Mouse (Mus musculus): Measurements from ENCODE around the gene Dnm3.

The Dnm3 gene

GRCm38 (mm10) chr1:162039011-162039595, 438.7 kb downstream of the Dnm3 start:
- no peak for DNase-seq (ENCODE audit: extremely low spot score, low read depth, low spot score)

DNA sequence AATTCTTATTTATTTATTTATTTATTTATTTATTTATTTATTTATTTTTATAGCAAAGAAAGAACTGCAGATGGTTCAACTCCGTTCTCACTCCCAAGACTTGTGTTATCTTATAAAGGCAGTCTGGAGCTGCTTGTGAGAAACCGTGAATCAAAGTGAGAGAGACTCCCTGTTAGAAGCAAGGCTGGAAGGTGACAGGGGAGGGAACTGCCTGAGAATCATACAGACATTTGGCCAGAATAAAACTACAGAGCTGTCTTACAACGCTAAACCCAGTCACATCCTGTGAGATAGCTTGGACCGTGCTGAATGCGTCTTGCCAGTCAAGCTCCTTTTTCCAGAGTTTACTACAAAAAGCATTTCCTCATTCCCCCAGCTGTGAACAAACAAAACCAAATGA, 439.4 kb downstream of the Dnm3 start:
- no peak for DNase-seq (ENCODE audit: extremely low spot score, low read depth, low spot score)

GRCm38 (mm10) chr1:162037968-162038421, 439.8 kb downstream of the Dnm3 start:
- no peak for DNase-seq (ENCODE audit: extremely low spot score, low read depth, low spot score)

DNA sequence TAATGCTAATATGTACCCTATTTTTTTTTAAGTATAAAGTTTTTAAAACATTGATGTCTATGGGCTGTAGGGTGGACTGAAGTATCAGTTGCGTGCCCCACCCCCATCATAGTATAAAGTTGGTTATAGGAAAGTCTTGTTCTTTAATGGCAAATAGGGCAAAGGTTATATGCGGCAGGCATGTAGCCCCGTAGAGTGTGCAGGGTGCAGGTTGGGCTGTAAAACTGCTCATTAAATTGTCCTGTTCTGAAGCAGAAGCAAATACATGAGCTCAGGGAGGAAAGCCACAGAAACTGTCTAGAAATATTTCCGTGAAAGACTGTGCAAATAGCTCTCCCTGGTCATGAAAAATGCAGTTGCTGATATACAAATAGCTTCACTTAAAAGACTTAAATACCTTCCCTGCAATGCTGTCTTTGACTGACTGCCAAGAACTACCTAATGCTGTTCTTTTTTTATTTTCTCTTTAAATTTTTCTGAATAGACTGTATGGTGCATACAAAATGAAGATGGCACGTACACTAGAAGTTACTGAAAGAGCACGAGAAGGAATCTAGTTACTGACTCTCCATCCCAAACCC, 440.6 kb downstream of the Dnm3 start:
- no peak for DNase-seq (ENCODE audit: extremely low spot score, low read depth, low spot score)

GRCm38 (mm10) chr1:162036461-162036835, 441.4 kb downstream of the Dnm3 start:
- DNase-seq (ENCODE audit: extremely low spot score, low read depth, low spot score), result no peak

GRCm38 (mm10) chr1:162035800-162036460, 441.9 kb downstream of the Dnm3 start:
- DNase-seq (ENCODE audit: extremely low spot score, low read depth, low spot score), result no peak

- no peak for DNase-seq (ENCODE audit: extremely low spot score, low read depth, low spot score)
Measured at GRCm38 (mm10) chr1:162023681-162024270, 454.1 kb downstream of the Dnm3 start.

DNA sequence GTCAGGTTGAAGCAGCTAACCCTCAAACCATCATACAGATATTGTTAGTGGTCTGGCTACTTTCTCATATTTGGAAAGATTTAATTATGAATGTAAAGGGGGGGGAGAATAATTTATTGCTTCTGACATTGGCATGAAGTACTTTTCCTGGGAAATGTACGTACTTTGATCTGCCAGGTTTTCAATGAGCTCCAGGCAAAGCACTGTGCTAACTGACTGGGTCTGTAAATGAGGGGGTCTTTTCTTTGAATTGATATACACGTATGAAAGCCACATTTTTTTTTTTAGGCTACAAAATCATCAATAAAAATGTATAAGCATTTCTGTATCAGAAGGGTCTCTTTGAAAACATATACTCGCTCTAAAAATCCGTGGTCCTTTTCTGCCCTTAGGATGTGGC, 457.1 kb downstream of the Dnm3 start:
- DNase-seq (ENCODE audit: extremely low spot score, low read depth, low spot score), result no peak

DNA sequence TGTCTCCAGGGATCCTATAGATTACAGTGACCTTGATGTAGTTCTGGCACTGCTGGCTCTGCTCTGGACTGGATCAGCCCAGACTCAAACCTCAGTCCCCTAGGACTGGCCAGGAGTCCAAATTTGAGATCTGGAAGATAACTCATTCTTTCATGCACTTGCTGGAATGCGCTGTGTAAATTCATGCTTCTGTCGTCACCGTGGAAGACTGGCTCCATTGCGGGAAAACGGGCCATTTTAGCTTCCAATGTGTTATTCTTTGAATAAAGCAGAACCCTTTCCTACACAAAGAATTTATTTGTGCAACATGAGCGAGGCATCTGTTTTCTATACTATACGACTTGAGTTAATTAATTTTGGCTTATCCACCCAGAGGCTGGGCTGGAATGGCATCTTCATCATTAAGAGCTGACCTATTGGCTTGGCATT, 457.5 kb downstream of the Dnm3 start:
- no peak for DNase-seq (ENCODE audit: extremely low spot score, low read depth, low spot score)

- DNase-seq (ENCODE audit: extremely low spot score, low read depth, low spot score), result no peak
Measured at GRCm38 (mm10) chr1:162018601-162018977, 459.2 kb downstream of the Dnm3 start.

GRCm38 (mm10) chr1:162017975-162018600, 459.7 kb downstream of the Dnm3 start:
- DNase-seq (ENCODE audit: extremely low spot score, low read depth, low spot score), result no peak

GRCm38 (mm10) chr1:162016982-162017381, 460.9 kb downstream of the Dnm3 start:
- no peak for DNase-seq (ENCODE audit: extremely low spot score, low read depth, low spot score)

GRCm38 (mm10) chr1:162015247-162015862, 462.5 kb downstream of the Dnm3 start:
- DNase-seq (ENCODE audit: extremely low spot score, low read depth, low spot score), result no peak

DNA sequence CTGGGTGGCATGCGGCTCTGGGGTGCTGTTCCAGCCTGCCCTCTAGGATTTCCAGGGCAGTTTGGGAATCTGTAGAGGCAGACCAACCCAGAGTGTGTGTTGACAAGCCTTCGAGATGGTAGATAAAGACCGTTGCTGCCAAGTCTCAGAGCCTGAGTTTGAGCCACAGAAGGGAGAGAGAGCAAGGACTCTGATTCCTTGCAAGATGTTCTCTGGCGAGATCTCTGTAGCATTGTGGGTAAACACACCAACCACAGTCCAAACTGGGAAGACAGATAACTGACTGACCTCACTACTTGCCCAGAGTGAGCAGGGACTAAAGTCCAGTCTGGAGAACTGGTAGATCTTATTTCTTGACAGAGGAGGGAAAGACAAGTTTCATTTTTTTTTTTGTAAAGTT, 464.3 kb downstream of the Dnm3 start:
- DNase-seq (ENCODE audit: extremely low spot score, low read depth, low spot score), result no peak

DNA sequence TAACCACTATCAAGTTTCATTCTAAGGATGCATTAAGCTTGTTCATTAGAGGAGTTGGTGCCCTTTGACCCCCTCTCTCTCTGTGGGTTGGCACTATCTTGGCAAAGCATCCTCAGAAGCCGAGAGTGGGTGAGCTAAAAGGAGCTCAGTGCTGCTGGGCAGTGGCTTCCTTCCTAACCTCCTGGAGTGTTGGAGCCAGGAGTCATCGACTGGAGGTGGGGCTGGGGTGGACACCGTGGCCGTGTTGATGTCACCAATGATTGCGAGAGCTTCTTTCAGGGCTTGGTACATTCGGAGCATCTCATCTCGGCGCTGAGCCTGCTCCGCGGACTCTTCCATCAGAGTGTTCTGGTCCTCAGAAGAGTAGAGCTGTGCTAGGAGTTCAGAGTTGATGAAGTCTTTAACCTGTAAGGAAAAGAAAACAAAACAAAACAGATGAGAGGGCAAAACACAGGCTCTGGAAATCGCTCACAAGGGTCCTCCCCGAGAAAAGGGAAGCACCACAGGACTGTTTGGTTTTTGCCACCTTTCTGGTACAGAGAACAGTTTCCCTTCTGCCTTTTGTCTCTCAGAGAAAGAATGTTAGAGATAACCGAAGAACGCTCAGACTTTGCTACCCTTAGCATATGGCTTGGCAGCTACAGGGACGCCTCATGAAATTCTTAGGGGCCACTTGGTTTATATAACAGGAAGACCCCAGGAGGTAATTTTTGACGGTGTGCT, 466.1 kb downstream of the Dnm3 start:
- no peak for DNase-seq (ENCODE audit: extremely low spot score, low read depth, low spot score)

GRCm38 (mm10) chr1:162009086-162009485, 468.7 kb downstream of the Dnm3 start:
- no peak for DNase-seq (ENCODE audit: extremely low spot score, low read depth, low spot score)

DNA sequence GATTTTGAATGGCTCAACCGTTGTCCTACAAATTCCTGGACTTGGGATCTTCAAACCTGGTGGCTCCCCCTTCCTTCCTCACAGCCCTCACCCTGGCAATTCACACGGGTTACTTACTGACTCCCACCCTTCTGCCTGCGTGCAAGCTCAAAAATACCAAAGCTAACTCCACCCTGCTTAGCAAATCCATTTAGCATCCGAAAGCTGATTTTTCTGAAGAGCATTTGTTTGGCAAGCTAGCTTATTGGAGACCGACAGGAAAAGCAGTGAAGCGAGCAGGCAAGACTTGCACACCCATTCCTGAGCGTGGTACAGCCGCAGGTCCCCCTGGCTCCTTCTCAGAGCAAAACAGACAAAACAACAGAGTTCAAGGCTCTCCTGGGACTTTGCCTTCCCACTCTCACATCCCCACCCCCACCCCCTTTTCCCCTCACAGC, 469.2 kb downstream of the Dnm3 start:
- DNase-seq (ENCODE audit: extremely low spot score, low read depth, low spot score), result no peak

DNA sequence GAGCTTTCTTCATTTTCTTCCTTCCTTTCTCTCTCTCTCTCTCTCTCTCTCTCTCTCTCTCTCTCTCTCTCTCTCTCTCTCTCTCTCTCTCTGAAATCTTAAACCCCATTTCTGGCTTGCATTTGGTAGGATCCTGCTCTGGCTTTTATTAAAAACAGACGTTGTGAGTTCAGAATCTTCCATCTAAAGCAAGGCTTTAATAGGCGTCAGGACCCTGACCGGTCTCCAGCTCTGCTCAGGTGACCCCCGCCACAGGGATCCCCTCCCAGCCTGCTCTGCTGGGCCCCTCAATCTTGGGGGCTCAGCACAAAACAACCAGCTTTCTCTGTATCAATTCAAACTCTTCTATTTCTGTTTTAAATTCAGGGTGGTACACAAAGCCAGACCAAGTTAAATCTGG, 469.6 kb downstream of the Dnm3 start:
- no peak for DNase-seq (ENCODE audit: extremely low spot score, low read depth, low spot score)

- DNase-seq (ENCODE audit: extremely low spot score, low read depth, low spot score), result no peak
Measured at GRCm38 (mm10) chr1:162006109-162006508, 471.7 kb downstream of the Dnm3 start.

Data from hindlimb bud, embryonic 11.5 days (tissue).